Mouse (Mus musculus) stomach, postnatal 0 days (tissue): ENCODE results near the gene Iffo2. TPM values are rescaled to one million over a fixed set of nuclear protein-coding genes. Genes with fewer than 3 reads are reported as not detected.

Experiments used
- ATAC-seq: fragments of 200-750 bp; cut with Nextera tagmentation; 2 replicates; pipeline ENCODE4 v1.8.0; 2017; ENCODE audit not compliant: low FRiP score, low TSS enrichment
- DNase-seq: peaks from one replicate; pipeline ENCODE4 v3.0.0-alpha.2; 2016; ENCODE audit warnings: low spot score
- H3K27ac ChIP-seq: fragments of 300-500 bp; sonication (generic); replicated peaks from 2 replicates; pipeline ENCODE4 v1.5.1; 2014; ENCODE audit warnings: mild to moderate bottlenecking, control low read depth
- H3K27me3 ChIP-seq: fragments of 300-500 bp; sonication (generic); 2 replicates; pipeline ENCODE4 v1.6.1; 2014; ENCODE audit warnings: low read length; ENCODE audit not compliant: control insufficient read depth, insufficient read depth
- H3K36me3 ChIP-seq: fragments of 300-500 bp; sonication (generic); 2 replicates; pipeline ENCODE4 v1.6.1; 2014; ENCODE audit warnings: low read length, mixed read lengths; ENCODE audit not compliant: control insufficient read depth, insufficient read depth
- H3K4me1 ChIP-seq: fragments of 300-500 bp; sonication (generic); replicated peaks from 2 replicates; pipeline ENCODE4 v1.6.1; 2014; ENCODE audit warnings: antibody characterized with exemption; ENCODE audit not compliant: control insufficient read depth, insufficient read depth
- H3K4me2 ChIP-seq: fragments of 300-500 bp; sonication (generic); replicated peaks from 2 replicates; pipeline ENCODE4 v1.6.1; 2014; ENCODE audit warnings: low read depth, mild to moderate bottlenecking, control low read depth, moderate library complexity
- H3K4me3 ChIP-seq: fragments of 300-500 bp; sonication (generic); 2 replicates; pipeline ENCODE4 v1.5.1; 2014; ENCODE audit warnings: low read depth, low read length, control low read depth
- H3K9ac ChIP-seq: fragments of 300-500 bp; sonication (generic); 2 replicates; pipeline ENCODE4 v1.6.1; 2014; ENCODE audit warnings: mild to moderate bottlenecking, low read length, control low read depth, mixed read lengths
- H3K9me3 ChIP-seq: fragments of 300-500 bp; sonication (generic); 2 replicates; pipeline ENCODE4 v1.6.1; 2016; ENCODE audit warnings: low read length; ENCODE audit not compliant: control insufficient read depth
- CTCF ChIP-seq: IDR thresholded peaks from 2 replicates; pipeline ENCODE4 v1.5.1; 2016; ENCODE audit warnings: antibody characterized with exemption, low read depth, mild to moderate bottlenecking, moderate library complexity
- EP300 ChIP-seq: optimal IDR thresholded peaks from 2 replicates; pipeline ENCODE3; 2016; ENCODE audit warnings: antibody characterized with exemption
- WGBS: fragments of 180-500 bp; shearing (Covaris S2); extraction: QIAGEN DNeasy Blood & Tissue Kit; methylation state at CpG from one replicate; pipeline ENCODE4 v1.1.7; 2014; 5-methylcytosine and 5-hydroxymethylcytosine counted together
- polyA plus RNA-seq: library from polyadenylated mRNA; unstranded; fragments of >200 nt; fragmentation: Nextera tagmentation; extraction: Ambion mirVana; gene quantifications from 2 replicates; pipeline ENCODE4 v1.2.1, GENCODE M21; 2015

Iffo2 gene
- polyA plus RNA-seq, 1 experiment from 2014 or later, result 4.0 TPM

GRCm38 (mm10) chr4:139619765-139620164 is 89.4 kb downstream of the Iffo2 start:
- Histone ChIP-seq H3K4me3 (no peak overlapping the region), H3K4me1 (0 out of 2 replicates have a peak, but pooled peaks cover 1% of the 10 kb centered on the region), H3K9me3 (no peaks in the 10 kb centered on the region), H3K9ac (no peak overlapping the region), H3K27me3 (no peaks in the 10 kb centered on the region), H3K36me3 (0 out of 2 replicates have a peak, but pooled peaks cover 3% of the 10 kb centered on the region), H3K4me2 (no peak overlapping the region), H3K27ac (no peak overlapping the region)
- ATAC-seq (no peak), DNase-seq (no peak)
- no peak for TF ChIP-seq CTCF
- TF ChIP-seq EP300, result no peak
- WGBS, result 72% methylated on average over 6 of the region's 6 CpGs

- H3K4me2 ChIP-seq, result peak within 1 kb of the TSS; percentile 98
- H3K4me1 ChIP-seq, result 0 out of 2 replicates have a peak, but pooled peaks cover 2% of the 10 kb centered on the region
- peak; percentile 99 for ATAC-seq
- WGBS, result 0% methylated on average over 37 of the region's 38 CpGs
- H3K27ac ChIP-seq, result peak within 1 kb of the TSS; percentile 88
- H3K9me3 ChIP-seq, result no peaks in the 10 kb centered on the region
- no peak; the same call in 1 of the 2 replicates for TF ChIP-seq CTCF
- peak; percentile 83 for TF ChIP-seq EP300
- H3K4me3 ChIP-seq, result peak within 1 kb of the TSS; percentile 70
- H3K36me3 ChIP-seq, result 0 out of 2 replicates have a peak, but pooled peaks cover 2% of the 10 kb centered on the region
- DNase-seq, result peak; percentile 92
- peak within 1 kb of the TSS; percentile 73 for H3K9ac ChIP-seq
- H3K27me3 ChIP-seq, result no peaks in the 10 kb centered on the region
Measured at GRCm38 (mm10) chr4:139622373-139623282, 92.3 kb downstream of the Iffo2 start, which contains the start of gene Aldh4a1. Gene Aldh4a1, plus strand, starts transcription at chr4:139622866.

GRCm38 (mm10) chr4:139623434-139624115 is 93.2 kb downstream of the Iffo2 start:
- TF ChIP-seq CTCF (no peak), EP300 (no peak)
- H3K4me3 ChIP-seq, result peak overlapping the region; percentile 70
- ATAC-seq, result no peak
- no peaks in the 10 kb centered on the region for H3K9me3 ChIP-seq
- 0 out of 2 replicates have a peak, but pooled peaks cover 2% of the 10 kb centered on the region for H3K4me1 ChIP-seq
- 13% methylated on average over 21 of the region's 21 CpGs for WGBS
- no peak for DNase-seq
- peak overlapping the region; percentile 73 for H3K9ac ChIP-seq
- no peaks in the 10 kb centered on the region for H3K36me3 ChIP-seq
- peak overlapping the region; percentile 98 for H3K4me2 ChIP-seq
- no peaks in the 10 kb centered on the region for H3K27me3 ChIP-seq
- H3K27ac ChIP-seq, result peak overlapping the region; percentile 88; the same call in 1 of the 2 replicates

GRCm38 (mm10) chr4:139624116-139624489 is 93.8 kb downstream of the Iffo2 start:
- no peaks in the 10 kb centered on the region for H3K36me3 ChIP-seq
- no peak for TF ChIP-seq EP300
- no peak for TF ChIP-seq CTCF
- DNase-seq (no peak), ATAC-seq (no peak)
- H3K4me1 ChIP-seq, result 0 out of 2 replicates have a peak, but pooled peaks cover 2% of the 10 kb centered on the region
- H3K4me2 ChIP-seq, result peak overlapping the region; percentile 98
- no peaks in the 10 kb centered on the region for H3K27me3 ChIP-seq
- H3K27ac ChIP-seq, result 0 out of 2 replicates have a peak overlapping the region, but pooled peaks have one; percentile 8
- no peaks in the 10 kb centered on the region for H3K9me3 ChIP-seq
- peak overlapping the region; percentile 27; the same call in 1 of the 2 replicates for H3K9ac ChIP-seq
- peak overlapping the region; percentile 70; the same call in 1 of the 2 replicates for H3K4me3 ChIP-seq
- 55% methylated on average over 5 of the region's 5 CpGs for WGBS

GRCm38 (mm10) chr4:139624706-139625105 is 94.4 kb downstream of the Iffo2 start:
- peak overlapping the region; percentile 27; the same call in 1 of the 2 replicates for H3K9ac ChIP-seq
- 0 out of 2 replicates have a peak, but pooled peaks cover 2% of the 10 kb centered on the region for H3K4me1 ChIP-seq
- peak; percentile 50 for DNase-seq
- H3K4me3 ChIP-seq, result no peak overlapping the region
- H3K27me3 ChIP-seq, result no peaks in the 10 kb centered on the region
- TF ChIP-seq EP300, result no peak
- no peak for TF ChIP-seq CTCF
- no peak overlapping the region; the same call in 1 of the 2 replicates for H3K27ac ChIP-seq
- no peaks in the 10 kb centered on the region for H3K36me3 ChIP-seq
- ATAC-seq, result no peak
- WGBS, result 46% methylated on average over 10 of the region's 10 CpGs
- H3K4me2 ChIP-seq, result peak overlapping the region; percentile 98; the same call in 1 of the 2 replicates
- no peaks in the 10 kb centered on the region for H3K9me3 ChIP-seq
